Mouse (Mus musculus) heart, adult 2 months (tissue): ENCODE data around the gene Cisd3. TPM values are rescaled to one million over a fixed set of nuclear protein-coding genes. Genes with fewer than 3 reads are reported as not detected.
"Not testable (repeated sequence)": the region's sequence is repeated elsewhere in the genome, so short reads cannot be mapped to it uniquely, and the experiment has no call there.

Source experiments
- DNase-seq, 2 experiments: peaks; one replicate each; pipeline ENCODE4 v3.0.0; 2021
- H3K27ac ChIP-seq: fragments of 200-600 bp; 2 replicates; pipeline ENCODE4 v1.8.1; 2022
- H3K27me3 ChIP-seq: fragments of 200-500 bp; 2 replicates; pipeline ENCODE4 v1.6.1; 2012; ENCODE audit warnings: mild to moderate bottlenecking, low read length, inconsistent platforms, mixed read lengths; ENCODE audit not compliant: control insufficient read depth, insufficient read depth
- H3K36me3 ChIP-seq: fragments of 200-500 bp; 2 replicates; pipeline ENCODE4 v1.6.1; 2012; ENCODE audit warnings: low read length, inconsistent platforms; ENCODE audit not compliant: control insufficient read depth, insufficient read depth
- H3K4me1 ChIP-seq: fragments of 200-500 bp; 2 replicates; pipeline ENCODE4 v1.6.1; 2011; ENCODE audit warnings: low read length; ENCODE audit not compliant: control insufficient read depth, insufficient read depth
- H3K4me3 ChIP-seq: fragments of 200-600 bp; 2 replicates; pipeline ENCODE4 v1.8.1; 2022
- H3K79me2 ChIP-seq: fragments of 200-500 bp; replicated peaks from 2 replicates; pipeline ENCODE4 v1.6.1; 2012; ENCODE audit warnings: mild to moderate bottlenecking, inconsistent platforms, low read length, moderate library complexity, mixed read lengths; ENCODE audit not compliant: control insufficient read depth, insufficient read depth
- H3K9ac ChIP-seq: fragments of 200-500 bp; 2 replicates; pipeline ENCODE4 v1.6.1; 2012; ENCODE audit warnings: low read depth, mild to moderate bottlenecking, control low read depth, inconsistent platforms, low read length, mixed read lengths
- CTCF ChIP-seq: fragments of 200-600 bp; IDR thresholded peaks from 2 replicates; pipeline ENCODE4 v1.8.1; 2022; ENCODE audit warnings: antibody characterized with exemption, mild to moderate bottlenecking, moderate library complexity
- EP300 ChIP-seq: fragments of 200-500 bp; IDR thresholded peaks from 2 replicates; pipeline ENCODE4 v1.6.1; 2011; ENCODE audit warnings: low read depth, low read length, control low read depth; ENCODE audit not compliant: insufficient read depth
- POLR2A ChIP-seq: fragments of 200-500 bp; IDR thresholded peaks from 2 replicates; pipeline ENCODE4 v1.6.1; 2011; ENCODE audit warnings: mild to moderate bottlenecking, low read depth, low read length, control low read depth; ENCODE audit not compliant: insufficient read depth
- WGBS: fragments of 180-500 bp; shearing (Covaris S2); methylation state at CpG from one replicate; pipeline ENCODE4 v1.1.7; 2018; 5-methylcytosine and 5-hydroxymethylcytosine counted together
- intact Hi-C: fragments of 180-260 bp; cut with DNase I; formaldehyde crosslinking; loops from one replicate; pipeline ENCODE4 v1.15.1; 2025
- polyA plus RNA-seq: library from polyadenylated mRNA; depleted of rRNA; stranded (reverse); fragments of >200 nt; gene quantifications from 2 replicates; pipeline ENCODE4 v1.2.3, GENCODE M21; 2012
- total RNA-seq, 2 experiments: library from RNA; stranded (reverse); gene quantifications; 2 replicates each; pipeline ENCODE4 v1.2.3; 2021

The Cisd3 gene
- total and polyA plus RNA-seq, 3 experiments = 106 to 137 (median 130) TPM

GRCm38 (mm10) chr11:97721338-97721737 is 35.7 kb downstream of the Cisd3 start:
- Histone ChIP-seq H3K79me2 (no peaks in the 10 kb centered on the region), H3K27ac (no peak overlapping the region), H3K9ac (no peak overlapping the region), H3K36me3 (no peaks in the 10 kb centered on the region), H3K4me3 (no peak overlapping the region), H3K4me1 (no peaks in the 10 kb centered on the region), H3K27me3 (no peaks in the 10 kb centered on the region)
- TF ChIP-seq EP300 (no peak), POLR2A (no peak), CTCF (no peak)
- DNase-seq = no peak
- 90% methylated on average over 4 of the region's 4 CpGs for WGBS
- intact Hi-C loops = no loop called here

- TF ChIP-seq CTCF (no peak), POLR2A (no peak), EP300 (no peak)
- Histone ChIP-seq H3K79me2 (no peaks in the 10 kb centered on the region), H3K9ac (no peak overlapping the region), H3K27ac (no peak overlapping the region), H3K4me3 (no peak overlapping the region), H3K27me3 (no peaks in the 10 kb centered on the region), H3K36me3 (no peaks in the 10 kb centered on the region), H3K4me1 (no peaks in the 10 kb centered on the region)
- intact Hi-C loops = no loop called here
- DNase-seq = no peak
- WGBS = 54% methylated on average over 7 of the region's 7 CpGs
Observed at GRCm38 (mm10) chr11:97723709-97724108, 38.1 kb downstream of the Cisd3 start.

- no peak for TF ChIP-seq CTCF
- intact Hi-C loops = no loop called here
- no peak overlapping the region for H3K27ac ChIP-seq
- H3K79me2 ChIP-seq = no peaks in the 10 kb centered on the region
- no peaks in the 10 kb centered on the region for H3K27me3 ChIP-seq
- no peak overlapping the region for H3K9ac ChIP-seq
- 80% methylated on average over 7 of the region's 7 CpGs for WGBS
- H3K4me1 ChIP-seq = no peaks in the 10 kb centered on the region
- H3K4me3 ChIP-seq = no peak overlapping the region
- DNase-seq = no peak
- H3K36me3 ChIP-seq = no peaks in the 10 kb centered on the region
Observed at GRCm38 (mm10) chr11:97728311-97728710, 42.7 kb downstream of the Cisd3 start.

GRCm38 (mm10) chr11:97728730-97729129 is 43.1 kb downstream of the Cisd3 start:
- Histone ChIP-seq H3K9ac (no peak overlapping the region), H3K27ac (no peak overlapping the region), H3K36me3 (no peaks in the 10 kb centered on the region)

GRCm38 (mm10) chr11:97733689-97734088 is 48.1 kb downstream of the Cisd3 start:
- no peak overlapping the region for H3K27ac ChIP-seq
- WGBS = 52% methylated on average over 10 of the region's 10 CpGs
- no peak for DNase-seq
- no peaks in the 10 kb centered on the region for H3K79me2 ChIP-seq
- H3K27me3 ChIP-seq = no peaks in the 10 kb centered on the region
- intact Hi-C loops = no loop called here
- no peak overlapping the region for H3K9ac ChIP-seq
- no peaks in the 10 kb centered on the region; the same call in 1 of the 2 replicates for H3K4me1 ChIP-seq
- TF ChIP-seq CTCF = no peak
- TF ChIP-seq EP300 = no peak
- no peak for TF ChIP-seq POLR2A
- H3K4me3 ChIP-seq = no peak overlapping the region
- no peaks in the 10 kb centered on the region for H3K36me3 ChIP-seq

More at GRCm38 (mm10) chr11:97728730-97729129, 43.1 kb downstream of the Cisd3 start:
- TF ChIP-seq POLR2A = no peak
- TF ChIP-seq EP300 = no peak
- TF ChIP-seq CTCF = no peak
- DNase-seq = no peak
- no peaks in the 10 kb centered on the region for H3K4me1 ChIP-seq
- no peaks in the 10 kb centered on the region for H3K27me3 ChIP-seq
- no peak overlapping the region for H3K4me3 ChIP-seq
- WGBS = 79% methylated on average over 7 of the region's 7 CpGs
- intact Hi-C loops = no loop called here
- no peaks in the 10 kb centered on the region for H3K79me2 ChIP-seq

GRCm38 (mm10) chr11:97734810-97735209 is 49.2 kb downstream of the Cisd3 start:
- H3K4me3 ChIP-seq, H3K79me2 ChIP-seq, H3K9ac ChIP-seq, DNase-seq, H3K27me3 ChIP-seq, H3K4me1 ChIP-seq, intact Hi-C loops, H3K36me3 ChIP-seq, H3K27ac ChIP-seq: not testable (repeated sequence)
- WGBS = 79% methylated on average over 5 of the region's 5 CpGs

- Histone ChIP-seq H3K36me3 (no peaks in the 10 kb centered on the region), H3K27me3 (no peaks in the 10 kb centered on the region), H3K27ac (no peak overlapping the region), H3K4me3 (no peak overlapping the region), H3K79me2 (no peaks in the 10 kb centered on the region), H3K4me1 (peaks cover 3% of the 10 kb centered on the region), H3K9ac (no peak overlapping the region)
- 81% methylated on average over 5 of the region's 5 CpGs for whole genome bisulfite sequencing
- no peak for DNase-seq
- intact Hi-C loops = no loop called here
- no peak for TF ChIP-seq POLR2A
- TF ChIP-seq EP300 = no peak
- no peak for TF ChIP-seq CTCF
Observed at GRCm38 (mm10) chr11:97736645-97737044, 51.0 kb downstream of the Cisd3 start.
